Mouse (Mus musculus) thymus, adult 2 months (tissue): ENCODE results near the gene Fitm1.

Source experiments
- CTCF ChIP-seq: fragments of 200-500 bp; IDR thresholded peaks from 2 replicates; pipeline ENCODE4 v1.5.1; 2012; ENCODE audit warnings: mild to moderate bottlenecking, control low read depth, low read length, moderate library complexity, borderline replicate concordance; ENCODE audit not compliant: control insufficient read depth, poor library complexity, insufficient read depth; ENCODE audit errors: extremely low read depth
- POLR2A ChIP-seq: fragments of 200-500 bp; IDR thresholded peaks from 2 replicates; pipeline ENCODE4 v1.6.1; 2012; ENCODE audit warnings: mild to moderate bottlenecking, low read length, control low read depth, moderate library complexity; ENCODE audit not compliant: control insufficient read depth, poor library complexity, insufficient read depth; ENCODE audit errors: extremely low read depth

GRCm38 (mm10) chr14:55614565-55615178 is 39.3 kb downstream of the Fitm1 start:
- TF ChIP-seq CTCF, result no peak
- no peak for TF ChIP-seq POLR2A
